Mouse (Mus musculus): ENCODE results near the gene Utrn. TPM values are rescaled to one million over a fixed set of nuclear protein-coding genes. Genes with fewer than 3 reads are reported as not detected.

The Utrn gene
- total and polyA plus RNA-seq, 3 experiments = 0.31 to 1.1 (median 0.67) TPM

DNA sequence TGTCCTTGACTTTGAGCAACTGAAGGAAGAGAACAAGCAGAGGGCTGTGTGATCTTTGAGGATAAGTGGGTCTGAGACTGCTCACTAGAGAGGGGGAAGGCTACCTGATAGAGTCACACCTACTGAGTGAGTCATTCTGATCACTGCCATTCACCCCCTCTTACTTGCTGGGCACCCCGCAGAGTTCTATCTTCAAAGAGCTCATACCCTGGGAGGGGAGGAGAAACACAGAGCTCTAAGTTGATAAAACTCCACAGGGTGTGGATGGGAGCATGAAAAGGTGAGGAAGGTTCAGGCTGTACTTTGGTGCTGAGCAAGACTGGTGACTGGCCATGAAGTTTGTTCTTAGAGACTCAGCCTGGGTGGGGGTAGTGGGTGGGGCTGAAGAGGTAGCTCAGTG, 164.9 kb downstream of the Utrn start:
- no peaks in the 10 kb centered on the region for H3K79me2 ChIP-seq (replicated peaks; ENCODE audit: control insufficient read depth, extremely low read depth, insufficient read depth, poor library complexity, severe bottlenecking)
- no peaks in the 10 kb centered on the region for H3K36me3 ChIP-seq (replicated peaks in 1 of 2; ENCODE audit: control insufficient read depth in 1 of 2, insufficient read depth in 1 of 2, low read length in 1 of 2)
- no peak overlapping the region for H3K4me2 ChIP-seq (ENCODE audit: insufficient read depth, low read depth, poor library complexity, severe bottlenecking)
- in situ Hi-C loops (cut with MboI; ENCODE audit: low pct_ligation_motif_present, low pct_unique_long_range_greater_than_20kb, low sequenced_read_pairs) = no loop called here
- no peak overlapping the region for H3K4me3 ChIP-seq (replicated peaks in 1 of 3; ENCODE audit: low read depth in 2 of 3, low read length in 2 of 3, poor library complexity in 1 of 3)
- no peaks in the 10 kb centered on the region for H3K4me1 ChIP-seq (ENCODE audit: control insufficient read depth in 1 of 2, insufficient read depth in 2 of 2)
- DNase-seq (ENCODE audit: extremely low read depth) = no peak
- H3K9ac ChIP-seq (ENCODE audit: insufficient read depth, low read depth) = no peak overlapping the region
- H3K9me3 ChIP-seq (replicated peaks; ENCODE audit: low read length) = peaks cover 2% of the 10 kb centered on the region
- dilution Hi-C loops (cut with MboI; ENCODE audit: extremely low pct_ligation_motif_present, extremely low pct_unique_long_range_greater_than_20kb, low sequenced_read_pairs) = no loop called here
- no peak overlapping the region for H3K27ac ChIP-seq (ENCODE audit: insufficient read depth, low read depth)
- H3K27me3 ChIP-seq (replicated peaks) = no peaks in the 10 kb centered on the region
- TF ChIP-seq USF1 (IDR thresholded peaks at IDR 0.05; ENCODE audit: low read depth, low read length) = no peak
- TF ChIP-seq UBTF (IDR thresholded peaks at IDR 0.05; ENCODE audit: low read depth, low read length) = no peak
- TF ChIP-seq IRF4 (IDR thresholded peaks at IDR 0.05; ENCODE audit: low read depth, low read length) = no peak
- no peak for TF ChIP-seq MEF2A (IDR thresholded peaks at IDR 0.05; ENCODE audit: borderline replicate concordance, low read depth, low read length)
- TF ChIP-seq PAX5 (IDR thresholded peaks at IDR 0.05; ENCODE audit: low read length) = no peak
- no peak for TF ChIP-seq NELFE (IDR thresholded peaks at IDR 0.05; ENCODE audit: low read depth, low read length)
- TF ChIP-seq ZMIZ1 (IDR thresholded peaks at IDR 0.05; ENCODE audit: low read depth, low read length) = no peak

DNA sequence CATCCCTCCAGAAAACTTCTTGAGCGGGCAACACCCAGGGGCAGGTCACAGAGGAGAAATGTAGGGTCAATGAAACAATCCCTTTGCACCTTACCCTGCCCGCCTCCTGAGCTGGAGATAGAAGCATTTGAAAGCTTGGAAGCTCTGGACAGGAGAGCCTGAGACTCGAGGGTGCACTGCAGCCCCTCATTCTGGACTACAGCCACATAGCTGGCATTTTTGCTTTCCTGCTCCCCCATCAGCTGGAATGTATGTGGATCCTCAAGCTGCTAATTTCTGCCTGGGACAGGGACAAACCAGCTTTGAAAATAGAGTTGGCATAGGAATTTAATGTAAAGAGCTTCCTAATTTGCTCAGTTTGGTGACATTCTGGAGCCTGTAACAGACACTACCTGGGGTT, 165.6 kb downstream of the Utrn start:
- Histone ChIP-seq H3K4me2 (ENCODE audit: insufficient read depth, low read depth, poor library complexity, severe bottlenecking) (no peak overlapping the region), H3K27me3 (replicated peaks) (no peaks in the 10 kb centered on the region), H3K4me1 (ENCODE audit: control insufficient read depth in 1 of 2, insufficient read depth in 2 of 2) (peaks cover 0 to under 1% of the 10 kb centered on the region in 2 experiments; a peak in 2 of 4 replicates), H3K9me3 (replicated peaks; ENCODE audit: low read length) (peaks cover 2% of the 10 kb centered on the region), H3K4me3 (replicated peaks in 1 of 3; ENCODE audit: low read depth in 2 of 3, low read length in 2 of 3, poor library complexity in 1 of 3) (no peak overlapping the region), H3K27ac (ENCODE audit: insufficient read depth, low read depth) (no peak overlapping the region), H3K9ac (ENCODE audit: insufficient read depth, low read depth) (no peak overlapping the region), H3K36me3 (replicated peaks in 1 of 2; ENCODE audit: control insufficient read depth in 1 of 2, insufficient read depth in 1 of 2, low read length in 1 of 2) (no peaks in the 10 kb centered on the region), H3K79me2 (replicated peaks; ENCODE audit: control insufficient read depth, extremely low read depth, insufficient read depth, poor library complexity, severe bottlenecking) (no peaks in the 10 kb centered on the region)
- in situ Hi-C loops (cut with MboI; ENCODE audit: low pct_ligation_motif_present, low pct_unique_long_range_greater_than_20kb, low sequenced_read_pairs) (no loop called here), dilution Hi-C loops (cut with MboI; ENCODE audit: extremely low pct_ligation_motif_present, extremely low pct_unique_long_range_greater_than_20kb, low sequenced_read_pairs) (no loop called here)
- no peak for DNase-seq (ENCODE audit: extremely low read depth)
- no peak for TF ChIP-seq RCOR1 (conservative IDR thresholded peaks at IDR 0.05; ENCODE audit: low read depth, low read length)
- no peak for TF ChIP-seq BHLHE40 (IDR thresholded peaks at IDR 0.05; ENCODE audit: low read depth, low read length)
- TF ChIP-seq CHD2 (IDR thresholded peaks at IDR 0.05; ENCODE audit: low read length) = no peak
- TF ChIP-seq POLR2AphosphoS2 (IDR thresholded peaks at IDR 0.05; ENCODE audit: low read depth, low read length) = no peak
- no peak for TF ChIP-seq ZNF384 (IDR thresholded peaks at IDR 0.05; ENCODE audit: low read depth, low read length)
- no peak for TF ChIP-seq USF1 (IDR thresholded peaks at IDR 0.05; ENCODE audit: low read depth, low read length)
- TF ChIP-seq ZKSCAN1 (IDR thresholded peaks at IDR 0.05; ENCODE audit: borderline replicate concordance, low read depth, low read length) = no peak
- TF ChIP-seq ZMIZ1 (IDR thresholded peaks at IDR 0.05; ENCODE audit: low read depth, low read length) = no peak
- TF ChIP-seq ETS1 (conservative IDR thresholded peaks at IDR 0.05; ENCODE audit: low read depth, low read length) = no peak
- no peak for TF ChIP-seq USF2 (conservative IDR thresholded peaks at IDR 0.05; ENCODE audit: low read depth, low read length)
- TF ChIP-seq MAFK (IDR thresholded peaks at IDR 0.05; ENCODE audit: insufficient replicate concordance, low read length) = no peak
- no peak for TF ChIP-seq IRF4 (IDR thresholded peaks at IDR 0.05; ENCODE audit: low read depth, low read length)
- TF ChIP-seq MAX (IDR thresholded peaks at IDR 0.05; ENCODE audit: low read length) = no peak
- TF ChIP-seq UBTF (IDR thresholded peaks at IDR 0.05; ENCODE audit: low read depth, low read length) = no peak
